Mouse (Mus musculus) olfactory bulb, adult 2 months (tissue): ENCODE measurements around the gene Nfkbia.

Experiments
- CTCF ChIP-seq: fragments of 200-500 bp; IDR thresholded peaks from 2 replicates; pipeline ENCODE4 v1.5.1; 2012; ENCODE audit warnings: low read depth, mild to moderate bottlenecking, low read length, moderate library complexity; ENCODE audit not compliant: insufficient read depth
- POLR2A ChIP-seq: fragments of 200-500 bp; IDR thresholded peaks from 2 replicates; pipeline ENCODE4 v1.6.1; 2012; ENCODE audit warnings: mild to moderate bottlenecking, low read depth, low read length, moderate library complexity; ENCODE audit not compliant: insufficient read depth

- TF ChIP-seq CTCF (no peak), POLR2A (no peak)
Measured at GRCm38 (mm10) chr12:55489986-55490721, 2.3 kb downstream of the Nfkbia start.
